Mouse (Mus musculus) ES-E14 (cell line): ENCODE data around the gene Nme3.

Experiments used
- CHD2 ChIP-seq: IDR thresholded peaks from 2 replicates; pipeline ENCODE4 v1.6.1; 2014; ENCODE audit warnings: mild to moderate bottlenecking, low read depth, low read length, inconsistent platforms
- HCFC1 ChIP-seq: IDR thresholded peaks from 2 replicates; pipeline ENCODE4 v1.6.1; 2012; ENCODE audit warnings: low read length, inconsistent platforms, borderline replicate concordance; ENCODE audit not compliant: insufficient read depth
- MAFK ChIP-seq: IDR thresholded peaks from 2 replicates; pipeline ENCODE4 v1.6.1; 2014; ENCODE audit warnings: mild to moderate bottlenecking, low read depth, low read length, inconsistent platforms; ENCODE audit not compliant: insufficient read depth
- ZC3H11A ChIP-seq: IDR thresholded peaks from 2 replicates; pipeline ENCODE4 v1.6.1; 2012; ENCODE audit warnings: low read depth, mild to moderate bottlenecking, inconsistent platforms, low read length, borderline replicate concordance
- ZNF384 ChIP-seq: IDR thresholded peaks from 2 replicates; pipeline ENCODE4 v1.6.1; 2012; ENCODE audit warnings: low read depth, low read length, inconsistent platforms

DNA sequence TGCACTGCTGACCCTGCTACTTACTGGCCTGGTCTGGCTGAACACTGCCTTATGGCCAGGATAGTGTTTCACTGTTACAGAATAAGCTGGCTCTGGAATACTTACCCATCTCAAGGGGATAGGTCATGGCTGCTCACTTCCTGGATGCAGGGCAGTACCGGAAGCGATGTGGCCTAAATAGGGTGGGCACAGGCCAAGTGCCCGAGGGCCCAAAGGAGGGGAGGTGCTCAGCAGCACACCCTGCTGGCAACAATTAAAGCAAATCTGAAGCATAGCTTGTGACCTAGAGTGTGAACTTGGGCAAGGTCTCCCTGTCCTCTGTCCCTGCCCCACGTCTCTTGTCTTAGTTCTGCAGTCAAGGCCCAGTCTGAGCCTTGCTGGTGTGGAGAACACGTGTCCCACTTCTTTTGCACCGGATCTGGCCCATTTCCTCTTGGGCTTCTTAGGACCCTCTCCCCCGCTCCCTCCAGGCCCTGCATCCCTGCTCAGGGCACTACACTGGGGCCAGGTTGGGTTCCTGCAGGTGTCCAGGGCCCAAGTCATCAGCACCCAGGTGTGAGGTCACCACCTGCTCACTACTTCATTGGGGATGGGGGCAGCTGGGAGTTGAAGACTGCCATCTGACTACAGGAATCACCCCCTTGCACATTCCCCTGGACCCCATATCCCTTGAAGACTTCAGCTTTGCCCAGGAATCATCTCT lies 14.4 kb upstream of the Nme3 start:
- TF ChIP-seq MAFK, result no peak
- no peak for TF ChIP-seq HCFC1
- TF ChIP-seq ZC3H11A, result 0 out of 2 replicates have a peak, but pooled peaks have one; percentile 11
- no peak for TF ChIP-seq ZNF384
- TF ChIP-seq CHD2, result no peak
